Mouse (Mus musculus): ENCODE measurements around the gene Adar. TPM values are rescaled to one million over a fixed set of nuclear protein-coding genes. Genes with fewer than 3 reads are reported as not detected.

Gene Adar
- 100 to 1,000 TPM; 136 to 145 (median 140) TPM for total RNA-seq (2022)

DNA sequence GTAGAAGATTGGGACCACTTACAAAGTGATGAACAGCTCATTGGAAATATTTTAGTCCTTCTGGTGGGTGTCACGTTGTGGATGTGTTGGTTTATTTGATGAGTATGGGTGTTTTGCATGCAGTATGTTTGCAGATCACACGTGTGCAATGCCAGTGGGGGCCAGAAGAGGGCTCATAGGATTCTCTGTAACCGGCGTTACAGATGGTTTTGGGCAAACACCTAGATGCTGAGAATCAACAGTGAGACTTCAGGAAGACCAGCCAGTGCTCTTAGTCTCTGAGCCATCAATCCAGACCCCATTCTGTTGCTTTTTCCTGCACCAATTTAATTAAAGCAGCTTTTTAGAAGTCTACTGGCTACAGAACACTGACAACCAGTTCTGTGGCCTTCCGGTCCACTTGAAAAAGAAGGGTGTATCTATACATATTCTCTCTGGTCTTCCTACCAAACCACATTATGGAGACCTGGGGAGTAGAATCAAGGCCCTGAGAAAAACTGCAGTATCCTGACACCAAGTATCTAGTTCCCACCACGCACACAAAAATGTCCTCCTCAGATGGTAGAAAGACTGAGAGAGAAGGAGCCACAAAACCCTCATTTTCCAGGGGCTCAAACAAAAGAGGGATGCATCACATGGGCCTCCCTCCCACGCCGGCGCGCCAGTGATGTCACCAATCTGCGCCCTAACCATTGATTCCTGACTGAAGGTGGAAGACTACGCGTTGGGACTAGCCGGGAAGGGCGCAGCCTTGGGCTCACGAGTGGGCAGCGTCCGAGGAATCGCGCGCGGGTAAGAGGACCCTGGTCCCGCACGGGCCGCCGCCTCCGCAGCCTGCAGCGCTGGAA lies at the start of gene Adar:
Gene Adar, plus strand, starts transcription at position 664 of the 848 bp plus-strand sequence.
- DNase-seq (ENCODE audit: low spot score in 2 of 2): peak; percentile 90 to 95

DNA sequence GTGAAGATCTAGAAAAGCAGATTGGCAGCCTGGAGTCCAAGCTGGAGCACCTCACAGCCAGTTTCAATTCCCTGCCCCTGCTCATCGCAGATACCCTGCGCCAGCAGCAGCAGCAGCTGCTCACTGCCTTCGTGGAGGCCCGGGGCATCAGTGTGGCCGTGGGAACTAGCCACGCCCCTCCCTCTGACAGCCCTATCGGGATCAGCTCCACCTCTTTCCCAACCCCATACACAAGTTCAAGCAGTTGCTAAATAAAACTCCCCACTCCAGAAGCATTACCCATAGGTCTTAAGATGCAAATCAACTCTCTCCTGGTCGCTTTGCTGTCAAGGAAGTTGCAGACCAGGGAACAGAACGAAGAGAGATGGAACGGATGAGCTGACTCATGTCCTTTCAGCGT lies 47.7 kb upstream of the Adar start:
- no peak for DNase-seq (ENCODE audit: low spot score in 2 of 2)

GRCm38 (mm10) chr3:89671334-89671733 lies 43.5 kb upstream of the Adar start:
- no peak for DNase-seq (ENCODE audit: low spot score in 2 of 2)

- no peak for DNase-seq (ENCODE audit: low spot score in 2 of 2)
Measured at GRCm38 (mm10) chr3:89672573-89673317, 42.1 kb upstream of the Adar start.

DNA sequence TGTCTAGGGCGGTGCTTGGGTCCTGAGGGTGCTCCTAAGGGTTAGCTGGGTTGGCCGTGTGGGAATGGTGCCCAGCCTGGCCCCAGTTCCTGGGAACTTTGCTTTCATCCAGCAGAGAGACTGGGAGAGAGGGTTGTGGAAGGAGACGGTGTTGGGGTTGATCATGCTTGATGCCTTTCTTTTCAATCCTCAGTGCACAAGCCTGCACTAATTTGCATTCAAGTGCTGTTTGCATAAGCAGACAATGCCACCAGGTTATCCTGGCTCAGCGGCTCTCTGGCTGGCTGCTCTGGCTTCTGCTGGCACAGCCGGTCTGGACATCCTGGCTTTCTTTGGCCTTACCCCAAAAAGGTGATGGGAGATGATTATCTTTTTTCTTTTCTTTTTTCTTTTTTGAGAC lies 37.2 kb upstream of the Adar start:
- DNase-seq (ENCODE audit: low spot score in 2 of 2): no peak

GRCm38 (mm10) chr3:89686031-89686430 lies 28.8 kb upstream of the Adar start:
- DNase-seq (ENCODE audit: low spot score in 2 of 2): no peak

DNA sequence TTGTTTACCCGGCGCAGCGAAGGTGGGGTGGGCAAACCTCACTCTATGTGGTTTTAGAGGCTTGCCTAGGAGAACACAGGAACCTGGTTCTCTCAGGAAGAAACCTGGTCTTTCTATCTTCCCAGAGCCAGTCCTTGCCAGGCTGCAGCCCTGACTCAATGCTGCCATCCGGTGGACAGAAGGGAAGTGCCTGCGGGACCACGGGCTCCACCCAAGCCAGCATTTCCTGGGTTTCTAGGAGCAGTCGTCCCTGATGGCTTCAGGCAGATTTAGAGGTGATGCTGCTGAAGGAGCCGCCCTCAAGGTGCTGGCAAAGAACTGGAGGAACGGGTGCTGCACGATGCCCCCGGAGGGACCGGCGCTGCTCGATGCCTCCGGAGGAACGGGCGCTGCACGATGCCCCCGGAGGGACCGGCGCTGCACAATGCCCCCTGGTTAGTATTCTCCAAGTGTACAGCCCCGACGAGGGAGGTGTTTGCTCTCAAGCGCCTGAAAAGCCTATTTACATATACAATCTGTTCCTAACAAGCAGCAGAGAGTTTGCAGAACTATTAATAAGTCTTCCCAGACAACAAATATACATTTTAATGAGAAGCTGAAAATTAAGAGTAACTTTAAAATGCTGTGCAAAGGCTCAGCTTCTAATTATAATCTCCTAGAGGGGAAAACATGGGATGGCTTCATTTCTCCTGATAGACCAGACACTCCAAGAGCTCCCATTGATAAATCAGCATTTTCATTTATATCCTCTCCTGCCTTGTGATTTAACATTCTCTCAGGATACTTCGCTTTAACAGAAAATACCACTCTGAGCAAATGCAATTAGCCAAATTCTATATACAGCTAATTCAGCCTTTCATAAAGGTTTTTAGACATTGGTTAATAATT lies 25.9 kb upstream of the Adar start:
- DNase-seq (ENCODE audit: low spot score in 2 of 2): peak; percentile 78 to 87

GRCm38 (mm10) chr3:89691776-89692175 lies 23.0 kb upstream of the Adar start:
- DNase-seq (ENCODE audit: low spot score in 2 of 2): no peak

DNA sequence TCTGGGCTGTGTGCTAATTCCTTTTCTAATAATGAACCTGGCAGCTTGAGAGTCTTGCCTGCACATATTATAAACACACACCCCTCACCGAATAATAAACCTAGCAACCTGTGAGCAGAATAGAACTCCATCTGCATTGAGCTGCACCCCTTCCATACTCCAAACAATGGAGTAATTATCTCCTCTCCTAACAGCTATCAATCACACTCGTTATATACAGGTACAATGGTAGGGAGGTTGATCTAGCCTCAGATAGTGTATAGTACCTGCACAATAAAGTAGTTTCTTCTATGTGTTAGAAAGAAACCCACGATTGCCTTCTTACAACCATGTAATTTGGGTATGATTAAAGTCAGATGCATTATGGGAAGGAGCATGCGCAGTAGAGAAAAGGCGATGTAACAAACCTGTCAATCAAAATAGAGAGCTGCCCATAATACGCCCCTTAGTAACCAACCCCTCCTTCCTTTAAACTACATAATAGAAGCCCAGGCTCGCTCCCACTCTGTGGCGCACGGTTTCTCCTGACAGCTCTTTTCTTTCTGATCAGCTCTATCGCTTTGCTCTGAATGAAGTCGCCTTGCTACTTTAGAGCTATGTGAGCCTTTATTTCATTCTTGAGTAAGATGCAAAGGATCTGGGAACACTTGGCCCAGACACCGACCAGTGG lies 18.5 kb upstream of the Adar start:
- peak in 1 of 2 experiments; percentile 21 for DNase-seq (ENCODE audit: low spot score in 2 of 2)

DNA sequence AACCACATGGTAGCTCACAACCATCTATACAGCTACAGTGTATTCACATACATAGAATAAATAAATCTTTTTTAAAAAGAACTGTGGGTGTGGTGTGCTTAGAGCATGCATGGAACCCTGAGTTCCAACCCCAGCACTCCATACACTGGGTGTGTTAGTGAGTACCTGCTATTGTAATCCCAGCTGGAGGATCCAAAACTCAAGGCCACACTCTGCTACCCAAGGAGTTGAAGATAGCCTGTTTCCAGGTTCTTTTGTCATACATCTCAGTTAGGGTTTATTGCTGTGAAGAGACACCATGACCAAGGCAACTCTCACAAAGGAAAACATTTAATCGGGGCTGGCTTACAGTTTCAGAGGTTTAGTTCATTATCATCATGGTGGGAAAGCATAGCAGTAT lies 15.9 kb upstream of the Adar start:
- DNase-seq (ENCODE audit: low spot score in 2 of 2): no peak

GRCm38 (mm10) chr3:89700461-89700860 lies 14.4 kb upstream of the Adar start:
- DNase-seq (ENCODE audit: low spot score in 2 of 2): no peak

DNA sequence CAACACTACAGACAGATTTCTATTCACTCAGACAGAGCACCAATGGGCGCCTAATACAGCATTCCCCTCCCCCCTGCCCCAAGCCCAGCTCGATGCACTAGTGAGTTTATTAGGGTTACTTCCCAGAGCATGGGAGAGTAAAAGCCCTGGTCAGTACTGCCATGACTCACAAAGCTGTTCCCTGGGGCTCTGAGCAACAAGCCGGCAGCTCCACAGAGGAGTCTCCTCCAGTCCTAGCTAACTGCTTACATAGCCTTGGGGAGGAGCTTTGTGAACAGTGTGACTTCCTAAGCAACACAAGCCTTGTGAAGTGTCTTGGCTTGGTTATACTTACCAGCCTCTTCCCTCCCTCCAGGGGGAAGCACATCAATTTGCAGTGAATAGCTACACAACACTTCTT lies 11.2 kb upstream of the Adar start:
- no peak for DNase-seq (ENCODE audit: low spot score in 2 of 2)

- no peak for DNase-seq (ENCODE audit: low spot score in 2 of 2)
Measured at GRCm38 (mm10) chr3:89704064-89704463, 10.8 kb upstream of the Adar start.

DNA sequence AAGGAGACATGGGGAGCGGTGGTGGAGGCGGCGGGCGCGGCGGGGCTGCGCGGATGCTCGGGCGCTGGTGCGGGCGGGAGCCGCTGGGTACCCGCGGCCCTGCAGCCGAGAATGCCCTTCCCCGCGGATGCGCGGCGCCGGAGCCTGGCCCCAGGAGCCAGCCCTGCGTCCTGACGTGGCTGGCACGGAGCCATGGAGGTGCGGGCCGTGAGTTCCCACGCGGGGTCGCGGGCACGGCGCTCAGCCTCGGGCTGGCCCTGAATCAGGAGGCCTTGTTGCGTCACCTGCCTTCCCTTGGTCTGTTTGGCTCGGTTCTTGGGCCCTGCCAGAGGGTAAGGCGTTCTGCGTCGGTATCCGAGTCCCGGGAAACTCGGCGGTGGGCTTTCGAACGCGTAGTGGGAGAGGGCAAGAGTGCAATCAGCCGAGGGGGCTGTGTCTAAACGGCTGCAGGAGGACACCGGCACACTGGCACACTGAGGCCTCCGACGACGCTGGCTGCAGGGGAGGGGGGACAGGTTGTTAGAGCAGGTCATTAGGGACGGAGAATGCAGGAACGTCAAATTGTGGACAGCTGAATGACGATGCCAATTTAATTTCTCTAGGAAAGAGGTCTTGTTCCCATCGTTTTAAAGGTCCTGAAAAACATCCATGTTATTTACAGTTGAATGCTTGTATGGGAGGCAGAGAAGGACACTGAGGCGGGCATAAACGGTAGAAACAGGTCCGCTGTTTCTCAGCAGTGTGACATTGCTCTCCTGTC lies 565 bp downstream of the Adar start:
- peak in 1 of 2 experiments; percentile 43 for DNase-seq (ENCODE audit: low spot score in 2 of 2)

DNA sequence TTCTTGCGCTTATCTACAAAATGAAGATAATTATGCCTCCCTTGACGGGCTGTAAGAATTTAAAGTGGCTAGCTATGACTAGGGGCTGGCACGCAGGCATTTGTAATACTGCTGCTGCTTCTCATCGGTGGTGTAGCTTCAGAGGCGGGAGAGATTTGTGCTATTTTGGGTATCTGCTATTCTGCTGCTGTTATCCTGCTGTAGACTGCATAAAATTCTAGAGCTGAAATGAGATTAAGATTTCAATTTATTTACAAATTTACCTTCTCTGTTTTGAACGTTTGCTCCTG lies 1.1 kb downstream of the Adar start:
- no peak for DNase-seq (ENCODE audit: low spot score in 2 of 2)

DNA sequence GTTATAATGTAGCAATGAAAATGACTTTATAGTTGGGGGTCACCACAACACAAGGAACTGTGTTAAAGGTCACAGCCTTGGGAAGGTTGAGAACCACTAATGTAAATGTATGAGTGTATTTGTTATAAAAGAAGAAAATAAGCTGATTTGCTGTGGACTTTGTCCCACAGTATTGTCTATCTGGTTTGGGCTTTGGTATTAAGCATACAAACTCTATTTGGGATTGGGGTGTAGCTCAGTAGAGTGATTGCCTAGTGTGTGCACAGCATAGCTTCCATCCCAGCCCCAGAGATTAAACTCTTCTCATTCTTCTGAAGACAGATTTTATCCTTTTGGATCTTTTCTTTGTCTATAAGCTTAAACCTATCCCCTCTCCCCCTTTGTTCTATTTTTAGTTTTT lies 7.2 kb downstream of the Adar start:
- DNase-seq (ENCODE audit: low spot score in 2 of 2): no peak

- no peak for DNase-seq (ENCODE audit: low spot score in 2 of 2)
Measured at GRCm38 (mm10) chr3:89723400-89724084, 8.7 kb downstream of the Adar start.

- no peak for DNase-seq (ENCODE audit: low spot score in 2 of 2)
Measured at GRCm38 (mm10) chr3:89727028-89727427, 12.2 kb downstream of the Adar start.

DNA sequence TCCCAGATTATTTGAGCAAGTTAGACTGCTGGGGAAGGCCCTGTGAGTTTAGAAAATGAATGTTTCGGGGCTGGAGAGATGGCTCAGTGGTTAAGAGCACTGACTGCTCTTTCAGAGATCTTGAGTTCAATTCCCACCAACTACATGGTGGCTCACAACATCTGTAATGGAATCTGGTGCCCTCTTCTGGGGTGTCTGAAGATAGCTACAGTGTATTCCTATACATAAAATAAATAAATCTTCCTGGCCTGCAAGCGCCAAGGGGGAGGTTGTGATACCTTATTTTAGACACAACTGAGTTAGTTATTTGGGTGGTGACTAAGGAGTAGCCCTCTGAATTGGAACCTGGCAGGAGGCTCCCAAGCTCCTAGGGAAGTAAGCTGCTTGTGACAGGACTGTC lies 14.0 kb downstream of the Adar start:
- DNase-seq (ENCODE audit: low spot score in 2 of 2): no peak
